Comparison of ENCODE assay signal across 8 mouse cellular contexts in genomic region chr6:31597136-31597460, GRCm38 (mm10). TPM values are rescaled to one million over a fixed set of nuclear protein-coding genes. Genes with fewer than 3 reads are reported as not detected.
A peak's percentile ranks its signal among the peaks of the same experiment; 100 is the strongest.
DNase-seq lines count a peak whose midpoint lies in the region; ATAC-seq and TF ChIP-seq lines count a peak whose summit lies in the region.

No protein-coding gene starts in this region.

- peak overlapping the region; percentile 27 for H3K4me2 ChIP-seq in lung, embryonic 14.5 days
- H3K4me2 ChIP-seq in intestine, embryonic 16.5 days (ENCODE audit: low read depth, low read length), result no peak overlapping the region

- no peaks in the 10 kb centered on the region for H3K36me3 ChIP-seq in lung, embryonic 14.5 days (ENCODE audit: insufficient read depth)
- H3K36me3 ChIP-seq in intestine, embryonic 16.5 days (ENCODE audit: control insufficient read depth, insufficient read depth, low read length), result no peaks in the 10 kb centered on the region

- intact Hi-C loops in gastrocnemius, adult 2 months (cut with DNase I), result no loop called here
- intact Hi-C loops in gastrocnemius, postnatal 36 days (cut with DNase I), result no loop called here

- peaks cover 55% of the 10 kb centered on the region for H3K4me1 ChIP-seq in lung, embryonic 14.5 days (ENCODE audit: insufficient read depth)
- peaks cover 18% of the 10 kb centered on the region for H3K4me1 ChIP-seq in intestine, embryonic 16.5 days (ENCODE audit: control insufficient read depth, insufficient read depth, low read length)
- peaks cover 10% of the 10 kb centered on the region for H3K4me1 ChIP-seq in olfactory bulb, adult 2 months (ENCODE audit: control insufficient read depth, insufficient read depth, low read length)

- TF ChIP-seq CTCF in gastrocnemius, adult 2 months (IDR thresholded peaks at IDR 0.05), result no peak
- TF ChIP-seq CTCF in lung, embryonic 14.5 days (IDR thresholded peaks at IDR 0.05; ENCODE audit: low read depth), result no peak
- no peak for TF ChIP-seq CTCF in olfactory bulb, adult 2 months (IDR thresholded peaks at IDR 0.05; ENCODE audit: insufficient read depth, low read depth, low read length)

- 17% methylated on average over 4 of the region's 4 CpGs for WGBS in lung, embryonic 14.5 days
- WGBS in intestine, embryonic 16.5 days, result 28% methylated on average over 4 of the region's 4 CpGs
- 25% methylated on average over 4 of the region's 4 CpGs for WGBS in olfactory bulb, adult 2 months

- H3K9me3 ChIP-seq in lung, embryonic 14.5 days (ENCODE audit: low read depth, low read length), result no peaks in the 10 kb centered on the region
- no peaks in the 10 kb centered on the region for H3K9me3 ChIP-seq in intestine, embryonic 16.5 days (ENCODE audit: control insufficient read depth, low read length)

- 0 out of 2 replicates have a peak overlapping the region, but pooled peaks have one; percentile 11 for H3K9ac ChIP-seq in lung, embryonic 14.5 days
- H3K9ac ChIP-seq in intestine, embryonic 16.5 days (ENCODE audit: low read depth, low read length), result no peak overlapping the region

- no peaks in the 10 kb centered on the region for H3K27me3 ChIP-seq in lung, embryonic 14.5 days (ENCODE audit: insufficient read depth, low read length)
- H3K27me3 ChIP-seq in intestine, embryonic 16.5 days (replicated peaks; ENCODE audit: control insufficient read depth, insufficient read depth, low read length), result no peaks in the 10 kb centered on the region

- TF ChIP-seq POLR2A in olfactory bulb, adult 2 months (IDR thresholded peaks at IDR 0.05; ENCODE audit: insufficient read depth, low read depth, low read length), result no peak

- no peak overlapping the region for H3K4me3 ChIP-seq in gastrocnemius, adult 2 months
- H3K4me3 ChIP-seq in lung, embryonic 14.5 days (ENCODE audit: low read depth, low read length), result no peak overlapping the region
- H3K4me3 ChIP-seq in intestine, embryonic 16.5 days (ENCODE audit: low read length), result no peak overlapping the region
- no peak overlapping the region for H3K4me3 ChIP-seq in olfactory bulb, adult 2 months (ENCODE audit: insufficient read depth, low read depth, low read length)

- H3K27ac ChIP-seq in gastrocnemius, adult 2 months, result peak overlapping the region; percentile 67
- H3K27ac ChIP-seq in lung, embryonic 14.5 days (ENCODE audit: low read depth), result peak overlapping the region; percentile 82
- peak overlapping the region; percentile 21; the same call in 1 of the 2 replicates for H3K27ac ChIP-seq in intestine, embryonic 16.5 days (ENCODE audit: low read length)
- H3K27ac ChIP-seq in olfactory bulb, adult 2 months (ENCODE audit: insufficient read depth, low read depth, low read length), result peak overlapping the region; percentile 76

- DNase-seq in gastrocnemius, adult 2 months, result no peak
- DNase-seq in gastrocnemius, postnatal 36 days, result no peak
- no peak for DNase-seq in lung, embryonic 14.5 days
- no peak for DNase-seq in lung, postnatal 4 days

- ATAC-seq in lung, embryonic 14.5 days (ENCODE audit: insufficient read depth), result no peak
- 0 out of 2 replicates have a peak, but pooled peaks have one; percentile 7 for ATAC-seq in intestine, embryonic 16.5 days
- no peak for ATAC-seq in granulocyte monocyte progenitor cell, adult 5-6 weeks (replicated peaks; ENCODE audit: poor library complexity, severe bottlenecking)
- ATAC-seq in megakaryocyte progenitor cell, adult 5-6 weeks (replicated peaks; ENCODE audit: poor library complexity), result no peak

RNA-seq across cellular contexts. Expression of gene Podxl, which starts 33.3 kb away (rescaled TPM):
- 10 to 100 TPM; 22.0 to 31.9 TPM for total RNA-seq in gastrocnemius, adult 2 months (2021)
- total RNA-seq in gastrocnemius, postnatal 36 days (2021), result 10 to 100 TPM; 15.7 to 20.8 TPM
- polyA plus RNA-seq in lung, embryonic 14.5 days (2014; fragmentation: Nextera tagmentation; extraction: Ambion mirVana), result 28.9 and 29.7 TPM in 2 replicates
- polyA plus RNA-seq in intestine, embryonic 16.5 days (2015; fragmentation: Nextera tagmentation; extraction: Ambion mirVana), result 36.2 and 47.4 TPM in 2 replicates
- polyA plus RNA-seq in olfactory bulb, adult 2 months (2012; ENCODE audit: insufficient read depth, insufficient read length, low replicate concordance, missing spikeins), result not detected in 2 replicates
- not detected in 2 replicates for total RNA-seq in granulocyte monocyte progenitor cell, adult 5-6 weeks (2014; fragmentation: Nextera tagmentation)
- 0.05 TPM in 1 of 2 replicates, not detected in the other for total RNA-seq in granulocyte monocyte progenitor cell, adult 5-6 weeks (2017)
- 0.07 and 0.25 TPM in 2 replicates for total RNA-seq in megakaryocyte progenitor cell, adult 5-6 weeks (2015)
- 0.04 and 0.34 TPM in 2 replicates for total RNA-seq in megakaryocyte progenitor cell, adult 5-6 weeks (2017)

Comparison
In these comparisons a context has a peak if more than half of its experiments do, and no peak if none do; other contexts are left out.
1. H3K27ac ChIP-seq: peak in every context shown above with its lines; median percentile 82 in lung, embryonic 14.5 days; 76 in olfactory bulb, adult 2 months; 67 in gastrocnemius, adult 2 months; 21 in intestine, embryonic 16.5 days.
2. RNA of gene Podxl, which starts 33.3 kb away (total RNA-seq): 22.0 to 31.9 TPM in gastrocnemius, adult 2 months and 15.7 to 20.8 TPM in gastrocnemius, postnatal 36 days; 0.04 to 0.34 TPM in megakaryocyte progenitor cell, adult 5-6 weeks and 0.05 TPM in granulocyte monocyte progenitor cell, adult 5-6 weeks; every median in the first group is over 10 times any median in the second.